Mouse (Mus musculus) left cerebral cortex, postnatal 25 days (tissue): ENCODE results near the gene Tiam2. TPM values are rescaled to one million over a fixed set of nuclear protein-coding genes. Genes with fewer than 3 reads are reported as not detected.

Experiments used
- total RNA-seq, 2 experiments: library from RNA; stranded (reverse); gene quantifications; 2 replicates each; pipeline ENCODE4 v1.2.3; 2021

Gene Tiam2
- total RNA-seq, 2 experiments from 2014 or later = 83.6 to 93.5 TPM

Other genes with a start within 250 kb of the Tiam2 start
- gene Scaf8, start 211.6 kb upstream of the Tiam2 start, total RNA-seq = 10 to 100 TPM; 50.6 to 56.9 TPM
- under 1 TPM in 1 of 2 experiments, not detected in 1; 0.80 TPM for gene Cldn20, start 206.0 kb downstream of the Tiam2 start, total RNA-seq
- gene Tfb1m, start 231.2 kb downstream of the Tiam2 start, total RNA-seq = 1 to 10 TPM; 6.2 to 6.5 TPM